17 mouse cellular contexts compared by ENCODE assay signal in genomic region chr3:96871070-96871469, GRCm38 (mm10).
"Had no signal": no experiment of that assay in that cellular context is flagged by ENCODE, and none has a peak within 500 bp of the region (broad histone marks: within the 10 kb centered on the region; RNA-seq: fewer than 3 reads in every experiment).

No protein-coding gene starts in this region.

- DNase-seq: gastrocnemius, adult 2 months; gastrocnemius, postnatal 10 days; gastrocnemius, postnatal 25 days; heart, adult 18-20 months; heart, postnatal 10 days; heart, postnatal 4 days; kidney, adult 11 months; kidney, adult 2 months; kidney, adult 9 months; kidney, postnatal 14 days; layer of hippocampus, adult 9-11 months; layer of hippocampus, postnatal 36 days; left cerebral cortex, postnatal 4 days had no signal

- ATAC-seq: forebrain, embryonic 16.5 days; hindbrain, postnatal 0 days; intestine, embryonic 16.5 days; liver, embryonic 12.5 days had no signal
